Mouse (Mus musculus): ENCODE data around the gene Asic2.

DNA sequence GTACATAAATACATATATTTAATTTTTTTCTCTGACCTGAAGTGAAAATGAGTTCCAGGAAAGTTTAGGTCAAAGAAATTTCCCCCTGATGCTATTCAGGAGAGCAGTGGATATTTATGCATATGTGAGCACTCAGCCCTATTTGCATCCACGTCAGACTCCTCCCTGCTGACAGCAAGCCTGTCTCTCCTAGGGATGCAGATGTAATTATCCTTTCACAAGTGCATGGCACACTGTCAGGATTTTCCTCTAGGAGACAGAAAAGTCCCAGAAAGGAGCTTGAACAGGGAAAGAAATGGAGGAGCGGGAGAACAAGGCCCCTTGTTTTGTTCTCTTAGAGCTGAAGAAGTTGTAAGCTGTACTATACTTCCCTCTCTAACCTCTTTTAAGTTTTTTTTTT, 287.7 kb downstream of the Asic2 start:
- TF ChIP-seq EP300 (optimal IDR thresholded peaks at IDR 0.05): no peak
- TF ChIP-seq CTCF (IDR thresholded peaks at IDR 0.05; ENCODE audit: low read depth): no peak

Measured in stomach, postnatal 0 days (tissue).